Mouse (Mus musculus): ENCODE measurements around the gene Otud7b.

The Otud7b gene

GRCm38 (mm10) chr3:96087219-96087618 is 17.1 kb upstream of the Otud7b start:
- no peak for DNase-seq

GRCm38 (mm10) chr3:96087801-96088200 is 16.5 kb upstream of the Otud7b start:
- DNase-seq, result no peak

DNA sequence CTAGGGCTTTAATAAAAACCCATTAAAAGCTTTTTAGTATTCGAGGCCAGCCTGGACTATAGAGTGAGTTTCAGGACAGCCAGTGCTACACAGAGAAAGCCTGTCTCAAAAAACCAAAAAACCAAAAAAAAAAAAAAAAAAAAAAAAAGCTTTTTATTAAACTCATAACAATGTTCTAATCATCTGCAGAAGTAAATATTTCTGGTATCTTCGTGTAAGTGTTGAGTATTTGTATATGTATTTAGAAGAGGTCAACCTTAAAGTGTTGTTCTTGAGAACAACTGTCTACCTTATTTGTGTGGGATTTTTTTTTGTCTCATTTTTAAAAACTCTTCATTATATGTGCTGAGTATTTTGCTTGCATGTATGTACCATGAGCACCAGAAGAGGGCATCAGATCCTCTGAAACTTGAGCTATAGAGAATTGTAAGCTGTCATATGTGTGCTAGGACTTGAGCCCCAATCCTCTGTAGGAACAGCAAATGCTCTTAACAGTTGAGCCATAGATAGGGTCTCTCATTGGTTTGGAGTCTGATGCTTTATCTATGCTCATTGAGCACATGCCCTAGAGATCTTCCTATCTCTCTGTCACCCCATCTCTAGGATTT is 14.3 kb upstream of the Otud7b start:
- DNase-seq, result no peak

GRCm38 (mm10) chr3:96091146-96091545 is 13.2 kb upstream of the Otud7b start:
- DNase-seq, result no peak

GRCm38 (mm10) chr3:96091966-96092365 is 12.4 kb upstream of the Otud7b start:
- DNase-seq, result no peak

GRCm38 (mm10) chr3:96093509-96093908 is 10.8 kb upstream of the Otud7b start:
- DNase-seq, result no peak

DNA sequence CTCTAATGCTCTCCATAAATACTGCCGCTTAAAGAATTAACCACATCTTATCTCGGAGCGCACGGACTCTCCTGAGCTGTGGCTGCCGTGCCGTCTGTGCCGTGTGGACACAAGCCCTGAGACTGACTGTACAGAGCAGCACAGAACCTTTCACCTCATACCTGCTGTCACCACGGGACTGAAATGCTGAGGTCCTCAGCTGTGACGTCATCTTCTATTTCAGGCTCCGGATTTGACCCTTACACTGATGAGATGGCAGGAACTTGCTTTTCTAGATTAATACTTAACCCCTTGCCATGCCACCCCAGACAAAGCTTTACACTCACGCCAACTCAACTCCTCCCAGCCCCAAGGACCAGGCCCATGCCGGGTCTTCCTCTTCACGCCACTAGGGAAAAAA is 10.1 kb upstream of the Otud7b start:
- DNase-seq, result no peak

- no peak for DNase-seq
Measured at GRCm38 (mm10) chr3:96098168-96098567, 6.2 kb upstream of the Otud7b start.

- no peak for DNase-seq
Measured at GRCm38 (mm10) chr3:96098616-96099267, 5.6 kb upstream of the Otud7b start.

DNA sequence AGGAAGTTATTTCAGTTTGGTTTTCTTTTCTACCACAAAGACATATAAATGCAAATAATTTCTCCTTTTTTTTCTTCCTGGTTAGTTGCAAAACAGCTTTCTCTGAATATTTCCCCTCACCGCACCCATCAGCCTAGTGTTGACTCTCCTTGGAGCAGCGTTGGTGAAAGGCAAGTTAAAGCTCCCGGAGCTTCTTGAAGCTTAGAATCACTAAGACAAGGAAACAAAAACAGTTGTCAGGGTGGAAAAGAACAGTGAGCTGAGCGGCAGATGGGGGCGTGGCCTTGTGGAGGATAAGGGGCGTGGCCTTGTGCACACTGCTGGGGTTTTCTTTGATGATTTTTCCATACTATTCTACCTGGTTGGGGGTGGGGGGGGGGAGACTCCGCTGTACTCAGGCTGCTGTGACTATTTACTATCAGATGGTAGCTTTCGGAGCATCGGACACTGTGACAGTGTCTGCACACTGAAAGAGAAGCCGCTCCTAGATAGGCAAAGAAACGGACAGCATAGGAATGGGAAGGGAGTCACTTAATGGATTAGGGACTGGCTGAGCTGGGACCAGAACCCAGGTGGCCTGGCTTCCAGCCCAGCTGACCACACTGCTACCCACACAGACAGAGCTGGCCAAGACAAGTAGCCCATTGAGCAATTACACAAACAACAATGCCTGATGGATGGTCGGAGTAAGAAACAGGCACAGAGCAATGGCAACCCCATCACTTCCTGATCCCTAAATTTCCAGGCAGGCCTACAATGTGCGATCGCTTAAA is 2.0 kb upstream of the Otud7b start:
- DNase-seq, result peak; percentile 28

- DNase-seq, result no peak
Measured at GRCm38 (mm10) chr3:96103901-96104260, 446 bp upstream of the Otud7b start.

GRCm38 (mm10) chr3:96105232-96105747 is 963 bp downstream of the Otud7b start:
- DNase-seq, result no peak

GRCm38 (mm10) chr3:96106151-96106550 is 1.8 kb downstream of the Otud7b start:
- no peak for DNase-seq

GRCm38 (mm10) chr3:96108315-96108714 is 4.0 kb downstream of the Otud7b start:
- DNase-seq, result no peak

GRCm38 (mm10) chr3:96113251-96113650 is 8.9 kb downstream of the Otud7b start:
- no peak for DNase-seq

DNA sequence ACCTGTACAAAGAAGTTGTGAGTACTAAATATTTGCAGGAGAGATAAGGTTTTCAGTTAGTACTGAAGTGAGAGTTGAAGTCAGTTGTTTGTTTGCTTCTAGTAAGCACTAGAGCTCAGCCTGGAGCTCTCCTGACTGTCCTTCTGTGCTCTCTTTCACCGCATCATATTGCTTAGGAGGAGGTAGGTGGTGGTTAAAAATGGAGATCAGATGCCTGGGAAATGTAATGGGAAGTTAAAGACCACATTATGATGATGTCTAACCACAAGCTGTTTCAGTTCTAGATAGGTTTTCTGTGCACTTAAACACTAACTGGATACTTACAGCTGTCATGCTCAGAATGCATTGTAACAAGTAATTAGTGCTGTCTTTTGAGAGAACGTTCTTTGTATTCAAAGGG is 13.8 kb downstream of the Otud7b start:
- DNase-seq, result no peak

GRCm38 (mm10) chr3:96118702-96119101 is 14.4 kb downstream of the Otud7b start:
- DNase-seq, result no peak

DNA sequence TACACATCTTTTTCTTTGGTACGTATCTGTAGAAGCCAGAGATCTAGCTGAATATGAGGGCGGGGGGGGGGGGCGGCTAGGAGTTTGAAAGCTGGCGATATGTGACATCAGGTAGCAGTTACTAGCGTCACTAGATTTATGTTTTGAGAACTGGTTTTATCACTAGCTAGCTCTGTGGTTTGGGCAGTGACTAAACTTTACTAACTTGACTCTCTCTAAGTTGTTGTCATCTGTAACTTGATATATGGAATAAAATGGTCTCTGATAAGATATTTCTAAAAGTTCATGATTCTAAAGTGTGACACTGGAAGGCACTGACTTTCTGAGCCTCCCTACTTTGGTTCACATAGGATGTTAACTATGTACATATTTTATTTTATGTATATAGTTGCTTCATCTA is 19.9 kb downstream of the Otud7b start:
- no peak for DNase-seq

- no peak for DNase-seq
Measured at GRCm38 (mm10) chr3:96128128-96128527, 23.8 kb downstream of the Otud7b start.

DNA sequence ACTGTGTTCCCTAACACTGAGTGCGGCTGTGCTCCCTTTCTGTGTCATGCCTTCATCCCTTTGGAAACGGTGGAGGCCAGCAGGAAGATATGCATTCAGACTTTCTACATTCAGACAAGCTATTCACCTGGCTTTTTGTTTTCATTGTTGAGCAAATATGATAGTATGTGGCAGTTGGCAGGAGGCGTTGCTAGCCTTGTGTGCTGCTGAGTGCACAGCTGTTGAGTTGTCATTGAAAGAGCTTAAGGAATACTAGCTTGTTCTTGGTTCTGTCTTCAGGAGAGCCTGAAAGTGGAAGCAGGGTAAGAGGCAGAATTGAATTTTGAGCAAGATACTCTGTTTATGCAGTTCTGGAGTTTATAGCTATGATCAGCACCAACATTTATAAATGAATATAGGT is 28.2 kb downstream of the Otud7b start:
- DNase-seq, result no peak

DNA sequence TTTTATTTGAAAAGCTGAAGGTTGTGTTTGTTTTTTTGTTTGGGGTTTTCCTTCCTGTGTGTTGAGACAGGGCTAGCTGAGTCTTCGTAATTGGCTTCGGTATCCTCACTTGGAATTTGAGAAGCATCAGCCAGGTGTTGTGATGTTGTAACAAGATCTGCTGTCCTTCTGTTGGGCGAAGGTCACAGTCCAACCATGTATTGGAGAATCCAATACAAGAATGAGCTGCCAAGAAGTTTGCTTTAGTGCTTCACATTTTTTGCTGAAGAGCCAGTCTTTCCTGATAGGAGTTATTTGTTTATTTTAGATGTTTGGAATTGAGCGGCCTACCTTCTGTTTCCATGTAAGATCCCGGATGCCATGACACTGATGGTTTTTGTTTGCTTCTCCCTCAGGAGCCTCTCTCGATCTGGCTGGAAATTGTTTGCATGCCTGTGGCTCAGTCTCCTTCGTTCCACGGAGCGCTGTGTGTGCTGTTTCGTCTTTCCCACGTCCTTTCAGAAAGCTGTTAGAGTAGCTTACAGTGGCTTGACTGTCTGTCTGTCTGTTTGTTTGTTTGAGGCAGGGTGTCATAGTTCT is 29.1 kb downstream of the Otud7b start:
- no peak for DNase-seq

DNA sequence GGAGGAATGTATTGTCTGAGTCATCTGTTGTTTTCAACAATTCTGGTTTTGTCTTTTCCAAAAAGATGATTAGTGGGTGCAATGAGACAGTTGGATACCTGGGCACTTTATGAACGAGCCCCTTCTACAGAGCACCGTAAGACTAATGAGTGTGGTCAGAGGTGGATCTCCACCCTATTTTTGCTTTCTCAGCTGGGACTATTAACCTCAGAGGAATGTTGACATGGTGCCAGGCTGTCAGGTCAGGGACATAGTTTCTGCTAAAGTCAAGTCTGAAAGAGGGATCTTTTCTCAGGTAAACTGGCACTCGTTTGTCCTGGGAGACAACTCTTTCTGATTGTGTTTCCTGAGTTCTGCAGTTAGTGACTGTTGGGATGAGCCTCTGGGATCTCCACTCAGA is 30.7 kb downstream of the Otud7b start:
- DNase-seq, result no peak

- DNase-seq, result peak; percentile 40
Measured at GRCm38 (mm10) chr3:96147950-96148349, 43.6 kb downstream of the Otud7b start.

DNA sequence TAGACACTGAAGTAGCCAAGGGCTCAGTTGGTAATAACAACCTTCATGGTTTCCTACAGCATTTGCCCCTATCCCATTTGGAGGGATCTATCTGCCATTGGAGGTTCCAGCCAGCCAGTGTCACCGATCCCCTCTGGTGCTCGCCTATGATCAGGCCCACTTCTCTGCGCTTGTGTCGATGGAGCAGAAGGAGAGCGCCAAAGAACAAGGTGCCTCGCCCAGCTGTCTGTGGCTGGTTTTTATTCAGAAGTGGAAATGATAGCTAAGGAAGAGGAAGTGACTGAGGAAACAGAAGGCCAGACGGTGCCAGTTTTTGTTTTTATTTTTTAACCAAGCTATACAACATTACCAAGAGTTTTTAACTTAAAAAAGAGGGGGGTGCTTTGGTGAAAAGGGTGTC is 47.5 kb downstream of the Otud7b start:
- no peak for DNase-seq
